Mouse (Mus musculus): Measurements from ENCODE around the gene Olfr466. TPM values are rescaled to one million over a fixed set of nuclear protein-coding genes. Genes with fewer than 3 reads are reported as not detected.

The Olfr466 gene
- not detected in 2 replicates for polyA plus RNA-seq (2015; fragmentation: Nextera tagmentation; extraction: Ambion mirVana)

DNA sequence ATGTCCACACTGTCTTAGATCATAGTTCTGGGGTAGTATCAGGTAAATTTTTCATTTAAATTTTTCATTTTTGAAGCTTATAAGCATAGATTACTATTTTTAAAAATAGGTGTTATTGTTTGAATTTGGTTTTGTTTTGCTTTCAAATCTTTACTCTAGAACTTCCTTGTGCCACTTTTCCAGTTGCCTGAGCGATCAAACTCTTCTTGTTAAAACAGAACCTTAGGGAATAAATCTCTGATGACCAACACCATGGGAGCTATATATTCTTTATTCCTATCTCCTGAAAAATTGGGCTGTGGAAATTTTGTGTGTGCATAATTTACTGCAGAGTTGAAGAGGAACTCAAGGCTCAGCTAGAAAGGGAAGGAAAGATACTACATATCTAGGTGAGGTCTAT, at the start of gene Olfr466:
Olfr466 (plus strand) TSS at position 301 of the 400 bp plus-strand sequence.
- Histone ChIP-seq H3K9ac (replicated peaks; ENCODE audit: low read depth, low read length) (no peak within 1 kb of the TSS), H3K4me3 (replicated peaks; ENCODE audit: low read length) (no peak within 1 kb of the TSS), H3K27me3 (replicated peaks; ENCODE audit: control insufficient read depth, insufficient read depth, low read length) (no peaks in the 10 kb centered on the region), H3K4me2 (ENCODE audit: low read length) (no peak within 1 kb of the TSS), H3K4me1 (replicated peaks; ENCODE audit: control insufficient read depth, insufficient read depth, low read length) (no peaks in the 10 kb centered on the region), H3K27ac (ENCODE audit: low read length) (no peak within 1 kb of the TSS), H3K36me3 (ENCODE audit: control insufficient read depth, insufficient read depth) (no peaks in the 10 kb centered on the region), H3K9me3 (ENCODE audit: control insufficient read depth, low read length) (no peaks in the 10 kb centered on the region)
- ATAC-seq = no peak
- 79% methylated on average over 1 of the region's 1 CpGs for WGBS

DNA sequence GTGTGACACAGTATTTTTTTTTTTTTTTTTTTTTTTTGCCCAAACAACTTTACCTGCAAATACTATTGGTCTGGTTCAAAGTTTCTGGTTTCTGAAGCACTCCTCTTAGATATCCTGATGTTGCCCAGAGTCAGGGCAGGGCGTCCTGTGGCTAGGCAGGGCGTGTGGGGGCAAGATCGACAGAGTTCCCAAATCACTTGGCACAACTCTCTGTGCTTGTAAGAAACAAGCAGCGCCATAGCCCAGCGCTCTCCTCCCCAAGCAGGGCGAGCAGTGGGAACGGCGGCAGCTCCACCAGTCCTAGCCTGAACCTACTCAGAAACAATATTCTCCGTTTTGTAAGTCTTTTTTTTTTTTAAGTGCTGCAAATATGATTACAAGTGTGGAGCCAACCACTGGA, 49.4 kb upstream of the Olfr466 start:
- H3K9me3 ChIP-seq (ENCODE audit: control insufficient read depth, low read length) = peaks cover 23% of the 10 kb centered on the region
- no peak overlapping the region for H3K4me3 ChIP-seq (replicated peaks; ENCODE audit: low read length)
- H3K4me1 ChIP-seq (replicated peaks; ENCODE audit: control insufficient read depth, insufficient read depth, low read length) = no peaks in the 10 kb centered on the region
- 97% methylated on average over 9 of the region's 9 CpGs for WGBS
- no peaks in the 10 kb centered on the region for H3K36me3 ChIP-seq (ENCODE audit: control insufficient read depth, insufficient read depth)
- no peak overlapping the region for H3K9ac ChIP-seq (replicated peaks; ENCODE audit: low read depth, low read length)
- no peak overlapping the region for H3K4me2 ChIP-seq (ENCODE audit: low read length)
- H3K27me3 ChIP-seq (replicated peaks; ENCODE audit: control insufficient read depth, insufficient read depth, low read length) = no peaks in the 10 kb centered on the region
- no peak overlapping the region for H3K27ac ChIP-seq (ENCODE audit: low read length)
- ATAC-seq = no peak

GRCm38 (mm10) chr13:65101232-65101631, 48.8 kb upstream of the Olfr466 start:
- H3K4me1 ChIP-seq (replicated peaks; ENCODE audit: control insufficient read depth, insufficient read depth, low read length) = no peaks in the 10 kb centered on the region
- H3K27ac ChIP-seq (ENCODE audit: low read length) = no peak overlapping the region
- no peak overlapping the region for H3K9ac ChIP-seq (replicated peaks; ENCODE audit: low read depth, low read length)
- 88% methylated on average over 3 of the region's 3 CpGs for WGBS
- H3K4me2 ChIP-seq (ENCODE audit: low read length) = no peak overlapping the region
- ATAC-seq = no peak
- H3K36me3 ChIP-seq (ENCODE audit: control insufficient read depth, insufficient read depth) = no peaks in the 10 kb centered on the region; the same call in 1 of the 2 replicates
- H3K27me3 ChIP-seq (replicated peaks; ENCODE audit: control insufficient read depth, insufficient read depth, low read length) = no peaks in the 10 kb centered on the region
- H3K4me3 ChIP-seq (replicated peaks; ENCODE audit: low read length) = no peak overlapping the region
- peaks cover 26% of the 10 kb centered on the region for H3K9me3 ChIP-seq (ENCODE audit: control insufficient read depth, low read length)

DNA sequence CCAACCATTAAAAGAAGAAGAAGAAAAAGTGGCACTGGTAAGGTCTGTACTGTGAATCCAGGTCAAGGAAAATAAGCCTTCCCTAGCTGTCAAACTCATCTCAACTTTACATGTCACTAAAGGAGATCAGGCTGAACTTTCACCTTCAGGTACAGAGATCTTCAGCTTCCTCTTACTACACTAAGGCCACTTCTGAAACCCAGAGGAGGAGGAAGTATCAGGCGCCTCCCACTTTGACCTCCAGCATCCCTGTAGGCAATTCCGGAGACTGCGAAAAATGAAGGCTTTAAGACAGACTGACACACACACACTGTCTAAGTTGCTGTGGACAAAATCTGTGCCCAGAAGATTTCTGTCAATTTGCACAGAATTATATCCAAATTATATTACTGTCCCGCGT, 38.1 kb upstream of the Olfr466 start:
- WGBS = 2% methylated on average over 5 of the region's 5 CpGs
- no peak for ATAC-seq
- Histone ChIP-seq H3K27me3 (replicated peaks; ENCODE audit: control insufficient read depth, insufficient read depth, low read length) (no peaks in the 10 kb centered on the region), H3K27ac (ENCODE audit: low read length) (no peak overlapping the region; the same call in 1 of the 2 replicates), H3K36me3 (ENCODE audit: control insufficient read depth, insufficient read depth) (no peaks in the 10 kb centered on the region), H3K4me3 (replicated peaks; ENCODE audit: low read length) (peak overlapping the region; percentile 76), H3K9ac (replicated peaks; ENCODE audit: low read depth, low read length) (peak overlapping the region; percentile 76), H3K9me3 (ENCODE audit: control insufficient read depth, low read length) (peaks cover 4% of the 10 kb centered on the region), H3K4me1 (replicated peaks; ENCODE audit: control insufficient read depth, insufficient read depth, low read length) (peaks cover 4% of the 10 kb centered on the region), H3K4me2 (ENCODE audit: low read length) (peak overlapping the region; percentile 63)

- H3K9me3 ChIP-seq (ENCODE audit: control insufficient read depth, low read length) = peaks cover 3% of the 10 kb centered on the region
- peaks cover 4% of the 10 kb centered on the region for H3K4me1 ChIP-seq (replicated peaks; ENCODE audit: control insufficient read depth, insufficient read depth, low read length)
- peak within 1 kb of the TSS; percentile 63 for H3K4me2 ChIP-seq (ENCODE audit: low read length)
- under 1% methylated on average over 60 of the region's 60 CpGs for WGBS
- peak; percentile 99 for ATAC-seq
- peak within 1 kb of the TSS; percentile 76 for H3K9ac ChIP-seq (replicated peaks; ENCODE audit: low read depth, low read length)
- H3K36me3 ChIP-seq (ENCODE audit: control insufficient read depth, insufficient read depth) = no peaks in the 10 kb centered on the region
- peak within 1 kb of the TSS; percentile 78 for H3K27ac ChIP-seq (ENCODE audit: low read length)
- peak within 1 kb of the TSS; percentile 76 for H3K4me3 ChIP-seq (replicated peaks; ENCODE audit: low read length)
- H3K27me3 ChIP-seq (replicated peaks; ENCODE audit: control insufficient read depth, insufficient read depth, low read length) = no peaks in the 10 kb centered on the region
Observed at GRCm38 (mm10) chr13:65112459-65113110, 37.5 kb upstream of the Olfr466 start, which contains the start of gene Mfsd14b. TSS of gene Mfsd14b (minus strand) at chr13:65112975.

- Histone ChIP-seq H3K9me3 (ENCODE audit: control insufficient read depth, low read length) (no peaks in the 10 kb centered on the region), H3K4me3 (replicated peaks; ENCODE audit: low read length) (peak overlapping the region; percentile 76), H3K9ac (replicated peaks; ENCODE audit: low read depth, low read length) (peak overlapping the region; percentile 76), H3K27ac (ENCODE audit: low read length) (peak overlapping the region; percentile 62; the same call in 1 of the 2 replicates), H3K36me3 (ENCODE audit: control insufficient read depth, insufficient read depth) (no peaks in the 10 kb centered on the region), H3K4me2 (ENCODE audit: low read length) (peak overlapping the region; percentile 63), H3K27me3 (replicated peaks; ENCODE audit: control insufficient read depth, insufficient read depth, low read length) (no peaks in the 10 kb centered on the region), H3K4me1 (replicated peaks; ENCODE audit: control insufficient read depth, insufficient read depth, low read length) (peaks cover 4% of the 10 kb centered on the region)
- peak; percentile 51 for ATAC-seq
- WGBS = 56% methylated on average over 3 of the region's 3 CpGs
Observed at GRCm38 (mm10) chr13:65113239-65113638, 36.8 kb upstream of the Olfr466 start.

- no peak for ATAC-seq
- 62% methylated on average over 3 of the region's 3 CpGs for WGBS
Observed at GRCm38 (mm10) chr13:65120984-65121383, 29.1 kb upstream of the Olfr466 start.

DNA sequence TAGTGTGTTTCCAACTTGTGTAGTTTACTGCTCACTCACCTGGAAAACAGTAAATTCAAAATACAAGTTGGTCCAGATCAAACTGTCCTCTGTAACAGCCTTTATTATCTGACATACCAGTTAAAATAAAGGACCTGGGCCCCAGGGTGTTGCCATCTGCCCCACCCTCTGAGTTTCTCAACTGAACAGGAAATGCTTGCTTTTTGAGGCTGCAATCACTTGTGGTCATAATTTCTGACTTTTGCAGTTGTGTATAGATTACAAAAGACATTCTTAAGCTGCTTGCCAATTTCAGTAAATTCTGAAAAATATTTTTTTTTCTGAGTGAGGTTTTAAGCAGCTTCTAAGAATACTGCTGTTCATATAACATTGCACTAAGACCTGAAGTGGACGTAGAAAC, 27.9 kb upstream of the Olfr466 start:
- H3K4me1 ChIP-seq (replicated peaks; ENCODE audit: control insufficient read depth, insufficient read depth, low read length) = no peaks in the 10 kb centered on the region
- no peaks in the 10 kb centered on the region for H3K36me3 ChIP-seq (ENCODE audit: control insufficient read depth, insufficient read depth)
- no peak overlapping the region for H3K4me2 ChIP-seq (ENCODE audit: low read length)
- H3K4me3 ChIP-seq (replicated peaks; ENCODE audit: low read length) = no peak overlapping the region
- H3K27me3 ChIP-seq (replicated peaks; ENCODE audit: control insufficient read depth, insufficient read depth, low read length) = no peaks in the 10 kb centered on the region
- 80% methylated on average over 1 of the region's 1 CpGs for WGBS
- H3K9me3 ChIP-seq (ENCODE audit: control insufficient read depth, low read length) = no peaks in the 10 kb centered on the region
- ATAC-seq = no peak
- H3K9ac ChIP-seq (replicated peaks; ENCODE audit: low read depth, low read length) = no peak overlapping the region
- no peak overlapping the region for H3K27ac ChIP-seq (ENCODE audit: low read length)

More at GRCm38 (mm10) chr13:65120984-65121383, 29.1 kb upstream of the Olfr466 start:
- Histone ChIP-seq H3K36me3 (ENCODE audit: control insufficient read depth, insufficient read depth) (no peaks in the 10 kb centered on the region), H3K27ac (ENCODE audit: low read length) (no peak overlapping the region), H3K4me3 (replicated peaks; ENCODE audit: low read length) (no peak overlapping the region), H3K9ac (replicated peaks; ENCODE audit: low read depth, low read length) (no peak overlapping the region), H3K9me3 (ENCODE audit: control insufficient read depth, low read length) (no peaks in the 10 kb centered on the region), H3K4me2 (ENCODE audit: low read length) (no peak overlapping the region), H3K27me3 (replicated peaks; ENCODE audit: control insufficient read depth, insufficient read depth, low read length) (no peaks in the 10 kb centered on the region), H3K4me1 (replicated peaks; ENCODE audit: control insufficient read depth, insufficient read depth, low read length) (no peaks in the 10 kb centered on the region)

- no peak for ATAC-seq
- no peak overlapping the region for H3K4me2 ChIP-seq (ENCODE audit: low read length)
- H3K27ac ChIP-seq (ENCODE audit: low read length) = no peak overlapping the region
- no peaks in the 10 kb centered on the region for H3K9me3 ChIP-seq (ENCODE audit: control insufficient read depth, low read length)
- H3K4me3 ChIP-seq (replicated peaks; ENCODE audit: low read length) = no peak overlapping the region
- H3K27me3 ChIP-seq (replicated peaks; ENCODE audit: control insufficient read depth, insufficient read depth, low read length) = no peaks in the 10 kb centered on the region
- no peaks in the 10 kb centered on the region for H3K4me1 ChIP-seq (replicated peaks; ENCODE audit: control insufficient read depth, insufficient read depth, low read length)
- H3K36me3 ChIP-seq (ENCODE audit: control insufficient read depth, insufficient read depth) = no peaks in the 10 kb centered on the region
- 71% methylated on average over 3 of the region's 3 CpGs for whole genome bisulfite sequencing
- no peak overlapping the region for H3K9ac ChIP-seq (replicated peaks; ENCODE audit: low read depth, low read length)
Observed at GRCm38 (mm10) chr13:65127063-65127847, 22.8 kb upstream of the Olfr466 start.
